Mouse (Mus musculus) thymus, postnatal 36 days (tissue): ENCODE measurements at regions not wholly inside any gene's neighbourhood (a gene's known extent, or its start where the extent isn't known, plus 50 kb on each side); places are given as distances from the start of the nearest gene placed in this dataset.

Source experiments
- DNase-seq, 2 experiments: peaks; one replicate each; pipeline ENCODE4 v3.0.0; 2022; ENCODE audit warnings: mixed read lengths in 2 of 2

DNA sequence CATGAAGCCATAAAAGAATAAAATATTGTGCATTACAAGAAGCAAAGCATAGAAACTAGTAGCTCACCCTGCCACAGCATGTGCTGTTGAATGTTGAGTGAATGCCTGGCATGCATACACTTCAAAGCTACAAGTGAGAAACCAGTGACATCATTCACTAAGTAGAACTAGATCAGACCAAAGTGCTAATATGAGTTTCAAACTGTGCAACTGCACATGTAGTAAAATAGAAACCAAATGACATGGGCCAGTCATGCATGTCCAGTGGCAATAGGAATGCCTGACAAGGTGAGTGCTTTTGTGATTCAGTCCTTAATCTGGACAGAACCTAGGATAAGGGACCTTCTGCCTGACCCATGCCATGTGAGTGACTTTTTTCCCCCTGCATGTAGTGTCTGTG lies 111.3 kb upstream of the Cxxc4 start:
- DNase-seq, result no peak

DNA sequence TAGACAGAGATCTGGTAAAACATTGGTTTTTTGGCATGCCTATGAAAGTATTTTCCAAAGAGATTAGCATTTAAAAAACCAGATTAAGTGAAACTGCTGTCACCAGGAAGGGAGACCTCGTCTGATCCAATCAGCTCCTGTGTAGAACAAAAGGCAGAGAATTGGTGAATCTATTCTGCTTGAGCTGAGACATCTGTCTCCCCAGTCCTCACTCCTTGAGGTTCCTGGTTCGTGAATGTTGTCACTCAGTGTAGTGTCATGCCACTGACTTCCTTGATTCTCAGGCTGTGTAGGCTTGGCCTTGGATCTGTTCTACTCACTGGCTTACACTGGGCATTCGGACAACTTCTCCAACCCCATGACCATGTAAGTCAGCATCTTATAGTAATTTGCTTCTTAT lies 105.9 kb upstream of the Cxxc4 start:
- DNase-seq, result no peak

DNA sequence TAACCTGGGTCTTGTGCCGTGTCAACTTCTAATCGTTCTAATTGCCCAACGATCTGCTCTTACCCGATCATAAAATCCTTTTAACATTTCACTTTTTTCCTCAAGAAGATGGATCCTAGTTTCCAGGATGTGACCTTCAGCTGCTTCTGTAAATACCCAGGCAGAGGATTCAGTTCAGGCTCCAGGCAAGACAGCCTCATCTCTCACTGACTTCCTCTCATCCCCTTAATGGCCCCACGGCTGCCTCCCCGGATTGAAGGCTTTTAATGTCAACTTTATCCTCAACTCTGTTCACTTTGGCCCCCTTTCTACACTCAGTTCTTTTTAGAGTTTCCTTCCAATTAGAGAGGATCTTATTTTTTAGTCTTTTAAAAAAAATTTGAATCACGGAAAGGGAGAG lies 91.0 kb upstream of the Cxxc4 start:
- DNase-seq, result no peak

DNA sequence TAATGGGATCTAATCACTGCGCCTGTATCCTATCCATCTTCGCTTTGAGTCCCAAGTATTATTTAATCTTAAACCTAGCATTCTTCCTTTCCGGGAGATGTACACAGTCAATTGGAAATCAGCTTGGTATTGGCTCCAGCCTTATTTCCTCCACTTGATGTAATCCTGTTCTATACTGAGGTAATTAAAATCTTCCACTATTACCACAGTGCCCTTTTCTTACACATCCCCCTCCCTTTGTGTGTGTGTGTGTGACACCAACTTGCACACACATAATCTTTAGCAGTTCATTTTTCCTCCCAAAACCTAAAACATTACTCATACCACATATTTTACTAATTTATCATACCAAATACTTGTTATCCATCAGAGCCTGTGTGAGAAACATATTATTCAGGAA lies 90.3 kb upstream of the Cxxc4 start:
- no peak for DNase-seq

DNA sequence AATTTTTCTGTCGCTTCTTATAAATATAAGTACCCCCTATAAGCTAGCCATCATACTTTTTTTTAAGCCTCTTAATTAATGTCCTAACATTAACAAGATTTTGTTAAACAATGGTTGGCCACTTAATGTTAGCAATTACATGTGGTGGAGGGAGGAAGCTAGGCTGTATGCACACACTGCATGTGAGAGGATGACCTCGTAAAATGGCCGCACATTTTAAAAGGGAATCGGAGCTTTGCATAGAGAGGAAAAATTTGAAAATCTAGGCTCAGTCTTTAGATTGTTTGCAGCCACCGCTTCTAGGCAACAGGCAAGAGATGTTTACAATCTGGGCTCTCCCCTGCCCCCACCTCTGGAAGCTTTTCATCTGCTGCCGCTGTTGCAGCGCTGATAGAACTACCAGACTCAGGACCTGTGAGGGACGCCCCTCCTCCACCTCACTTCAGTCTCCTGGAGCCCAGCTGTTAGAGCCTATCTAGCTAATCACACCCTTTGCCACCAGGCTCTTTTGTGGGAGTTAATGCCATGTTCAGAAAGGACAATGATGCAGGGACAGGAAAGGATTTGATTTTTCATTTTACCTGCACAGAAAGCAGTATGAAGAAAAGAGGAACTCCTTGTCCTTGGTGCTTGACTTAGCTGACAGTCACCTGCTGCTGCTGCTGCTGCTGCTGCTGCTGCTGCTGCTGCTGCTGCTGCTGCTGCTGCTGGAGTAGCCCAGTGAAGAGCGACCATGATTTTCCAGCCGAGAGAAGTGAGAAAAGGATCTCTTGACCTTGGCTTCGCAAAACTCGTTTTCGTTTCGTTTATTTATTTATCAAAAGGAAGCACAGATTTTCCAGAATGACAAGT lies 89.7 kb upstream of the Cxxc4 start:
- DNase-seq, result no peak

DNA sequence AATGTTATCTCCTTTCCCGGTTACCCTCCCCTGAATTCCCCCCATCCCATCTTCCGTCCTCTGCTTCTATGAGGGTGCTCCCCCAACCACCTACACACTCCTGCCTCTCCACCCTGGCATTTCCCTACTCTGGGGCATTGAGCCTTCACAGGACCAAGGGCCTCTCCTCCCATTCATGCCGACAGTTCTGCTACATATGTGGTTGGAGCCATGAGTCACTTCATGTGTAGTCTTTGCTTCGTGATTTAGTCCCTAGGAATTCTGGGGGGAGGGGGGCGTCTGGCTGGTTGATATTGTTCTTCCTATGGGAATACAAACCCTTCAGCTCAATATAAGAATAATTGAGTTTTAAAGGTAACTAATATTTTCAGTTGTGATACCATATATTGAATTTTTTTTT lies 74.0 kb upstream of the Cxxc4 start:
- no peak for DNase-seq

DNA sequence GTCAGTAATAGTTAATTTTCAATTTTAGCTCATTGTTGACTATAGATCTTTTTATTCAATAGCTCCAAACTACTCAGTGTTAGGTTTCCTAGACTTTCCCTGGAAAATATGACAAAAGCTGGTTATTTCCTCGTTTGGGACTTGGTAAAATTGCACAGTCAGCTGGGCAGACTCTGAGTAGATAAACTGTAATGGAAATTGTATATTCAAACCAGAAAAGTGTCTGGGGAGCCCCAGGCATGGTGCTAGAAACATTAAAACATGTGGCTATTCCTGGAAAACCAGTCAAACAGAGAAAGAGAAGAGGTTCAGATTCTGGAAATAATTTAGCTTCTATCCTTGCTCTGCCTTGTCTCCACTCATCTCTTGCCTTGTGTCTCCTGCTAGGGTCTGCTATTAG lies 66.4 kb upstream of the Cxxc4 start:
- no peak for DNase-seq

DNA sequence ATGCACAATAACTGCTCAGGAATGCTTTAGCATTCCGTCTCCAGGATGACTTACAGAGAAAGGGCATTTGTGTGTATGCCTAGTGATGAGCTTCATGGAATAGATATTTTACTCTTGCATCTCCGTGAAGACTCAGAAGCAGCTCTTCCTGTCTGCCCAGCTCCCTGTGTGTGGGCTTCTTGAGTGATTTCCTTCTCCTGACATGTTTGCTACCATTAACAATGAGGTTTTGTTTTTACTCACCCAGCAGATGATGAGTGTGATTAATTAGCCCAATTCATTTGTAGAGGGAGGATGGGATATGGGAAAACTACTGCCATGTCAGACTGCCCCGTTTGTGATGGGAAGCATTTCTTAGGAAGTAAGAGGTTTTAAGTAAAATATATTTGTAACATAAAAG lies 63.9 kb upstream of the Cxxc4 start:
- no peak for DNase-seq

DNA sequence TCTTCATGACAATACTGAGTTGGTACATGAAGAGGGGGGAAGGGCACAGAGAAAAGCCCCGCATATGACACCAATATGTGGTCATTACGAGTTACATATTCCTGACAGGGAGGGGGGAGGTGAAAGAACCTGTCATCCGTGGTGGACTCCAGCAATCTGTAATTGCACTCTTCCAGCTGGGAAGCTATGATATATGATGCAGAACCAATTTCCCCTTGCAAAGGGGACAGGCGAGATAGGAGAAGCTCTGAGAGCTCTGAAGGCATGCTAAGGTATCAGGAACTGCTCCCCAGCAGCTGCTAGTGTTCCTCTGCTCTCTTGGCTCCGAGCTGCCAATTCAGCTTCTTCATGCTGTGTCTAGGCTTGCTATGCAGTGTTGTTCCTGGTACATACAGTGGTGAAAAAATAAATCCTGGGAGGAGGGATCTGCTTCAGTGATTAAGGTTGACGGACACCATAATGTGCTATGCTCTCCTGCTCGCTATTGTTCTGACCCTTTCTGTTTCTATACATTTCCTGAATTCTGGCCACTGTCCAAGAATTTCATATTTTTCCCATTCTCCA lies 57.7 kb upstream of the Cxxc4 start:
- DNase-seq, result no peak

DNA sequence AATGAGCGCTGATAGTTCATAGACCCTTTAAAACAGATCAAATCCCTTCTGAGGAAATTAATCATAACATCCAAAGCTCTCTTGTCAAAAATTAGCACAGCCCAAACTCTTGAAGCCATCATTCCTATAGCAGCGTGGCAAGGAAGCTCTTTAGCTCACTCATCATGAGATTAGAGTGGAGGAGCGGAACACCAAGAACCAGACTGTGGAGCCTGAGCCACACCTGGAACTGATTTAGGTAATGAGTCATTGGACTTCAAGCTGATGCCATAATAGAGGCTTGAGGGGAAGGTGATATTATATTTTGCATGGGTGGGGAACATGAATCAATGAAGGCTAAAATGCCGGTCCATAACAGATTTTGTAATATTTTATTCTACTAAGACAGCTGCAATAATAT lies 52.2 kb upstream of the Cxxc4 start:
- no peak for DNase-seq
